Mouse (Mus musculus): ENCODE data around the gene Tmem129.

GRCm38 (mm10) chr5:33605314-33605713 lies 52.9 kb downstream of the Tmem129 start:
- no peak for TF ChIP-seq CTCF (IDR thresholded peaks at IDR 0.05; ENCODE audit: low read depth)
- no peak for TF ChIP-seq EP300 (IDR thresholded peaks at IDR 0.05; ENCODE audit: low read depth)
